Mouse (Mus musculus) skeletal muscle tissue, adult 2 months (tissue): ENCODE measurements around the gene Pank1.
A peak's percentile ranks its signal among the peaks of the same experiment; 100 is the strongest.

Source experiments
- DNase-seq: peaks from one replicate; pipeline ENCODE4 v3.0.0-alpha.2; 2012; ENCODE audit warnings: low read depth, low spot score

The Pank1 gene

GRCm38 (mm10) chr19:34825946-34826655 is 53.2 kb downstream of the Pank1 start:
- peak; percentile 35 for DNase-seq

GRCm38 (mm10) chr19:34819577-34820170 is 59.6 kb downstream of the Pank1 start:
- no peak for DNase-seq

GRCm38 (mm10) chr19:34815371-34815770 is 63.9 kb downstream of the Pank1 start:
- no peak for DNase-seq

GRCm38 (mm10) chr19:34814696-34815095 is 64.6 kb downstream of the Pank1 start:
- DNase-seq = no peak

GRCm38 (mm10) chr19:34813961-34814360 is 65.3 kb downstream of the Pank1 start:
- no peak for DNase-seq

GRCm38 (mm10) chr19:34813533-34813932 is 65.7 kb downstream of the Pank1 start:
- DNase-seq = no peak

- no peak for DNase-seq
Measured at GRCm38 (mm10) chr19:34812711-34813110, 66.5 kb downstream of the Pank1 start.

GRCm38 (mm10) chr19:34807173-34807572 is 72.1 kb downstream of the Pank1 start:
- no peak for DNase-seq

- no peak for DNase-seq
Measured at GRCm38 (mm10) chr19:34805071-34805470, 74.2 kb downstream of the Pank1 start.

- no peak for DNase-seq
Measured at GRCm38 (mm10) chr19:34804531-34804930, 74.7 kb downstream of the Pank1 start.

- DNase-seq = no peak
Measured at GRCm38 (mm10) chr19:34803396-34803795, 75.9 kb downstream of the Pank1 start.

GRCm38 (mm10) chr19:34799644-34800267 is 79.5 kb downstream of the Pank1 start:
- DNase-seq = no peak

GRCm38 (mm10) chr19:34796396-34796795 is 82.9 kb downstream of the Pank1 start:
- no peak for DNase-seq

- DNase-seq = peak; percentile 6
Measured at GRCm38 (mm10) chr19:34782491-34782890, 96.8 kb downstream of the Pank1 start.

GRCm38 (mm10) chr19:34778993-34779392 is 100.3 kb downstream of the Pank1 start:
- no peak for DNase-seq

GRCm38 (mm10) chr19:34778098-34778497 is 101.2 kb downstream of the Pank1 start:
- DNase-seq = no peak

GRCm38 (mm10) chr19:34772775-34773174 is 106.5 kb downstream of the Pank1 start:
- DNase-seq = peak; percentile 9

GRCm38 (mm10) chr19:34770764-34771163 is 108.5 kb downstream of the Pank1 start:
- DNase-seq = no peak

GRCm38 (mm10) chr19:34758754-34759153 is 120.5 kb downstream of the Pank1 start:
- DNase-seq = no peak
